Mouse (Mus musculus) cerebellum, adult 2 months (tissue): ENCODE measurements around the gene Ppm1m.

Source experiments
- CTCF ChIP-seq: fragments of 200-500 bp; IDR thresholded peaks from 2 replicates; pipeline ENCODE4 v1.5.1; 2011; ENCODE audit warnings: low read depth, mild to moderate bottlenecking, control low read depth, low read length, moderate library complexity, borderline replicate concordance; ENCODE audit not compliant: insufficient read depth
- POLR2A ChIP-seq: fragments of 200-500 bp; IDR thresholded peaks from 2 replicates; pipeline ENCODE4 v1.6.1; 2011; ENCODE audit warnings: low read length, control low read depth, borderline replicate concordance; ENCODE audit not compliant: insufficient read depth

GRCm38 (mm10) chr9:106175552-106176200 lies 23.9 kb downstream of the Ppm1m start:
- no peak for TF ChIP-seq POLR2A
- TF ChIP-seq CTCF, result no peak
